Mouse (Mus musculus) heart, postnatal 25 days (tissue): Measurements from ENCODE around the gene Hnrnpu. TPM values are rescaled to one million over a fixed set of nuclear protein-coding genes. Genes with fewer than 3 reads are reported as not detected.

Experiments used
- microRNA-seq: library from miRNA; unstranded; fragments of <30 nt; microRNA quantifications from one replicate; pipeline ENCODE4 v1.2.0, GENCODE M21; 2022
- total RNA-seq, 2 experiments: library from RNA; stranded (reverse); gene quantifications; 2 replicates each; pipeline ENCODE4 v1.2.3; 2021

Hnrnpu gene
- total RNA-seq, 2 experiments from 2014 or later = 158 to 184 TPM

Small RNA genes within 50 kb of the gene (microRNA-seq; reads per million reads assigned to microRNA genes)
- gene Gm27458 = not detected

Other genes starting within 250 kb of the Hnrnpu start
- gene Desi2, start 150.4 kb downstream of the Hnrnpu start, total RNA-seq = 10 to 100 TPM; 17.8 to 18.7 TPM
- gene Cox20, start 18.7 kb downstream of the Hnrnpu start, total RNA-seq = 100 to 1,000 TPM; 103 to 125 TPM
- gene Efcab2, start 68.3 kb upstream of the Hnrnpu start, total RNA-seq = 10 to 100 TPM; 71.8 to 80.5 TPM
- 1 to 10 TPM; 4.2 to 4.4 TPM for gene Kif26b, start 191.3 kb upstream of the Hnrnpu start, total RNA-seq